Mouse (Mus musculus): ENCODE data around the gene Sult4a1.

Sult4a1 gene

GRCm38 (mm10) chr15:84037067-84037466 lies 68.5 kb downstream of the Sult4a1 start:
- no peak for DNase-seq (ENCODE audit: low read depth)

Data from 416B (cell line).